Mouse (Mus musculus) kidney, postnatal 4 days (tissue): ENCODE data around the gene 5430419D17Rik.

ENCODE experiments used
- DNase-seq, 2 experiments: peaks; one replicate each; pipeline ENCODE4 v3.0.0; 2021; ENCODE audit warnings: mixed read lengths in 2 of 2

5430419D17Rik gene

DNA sequence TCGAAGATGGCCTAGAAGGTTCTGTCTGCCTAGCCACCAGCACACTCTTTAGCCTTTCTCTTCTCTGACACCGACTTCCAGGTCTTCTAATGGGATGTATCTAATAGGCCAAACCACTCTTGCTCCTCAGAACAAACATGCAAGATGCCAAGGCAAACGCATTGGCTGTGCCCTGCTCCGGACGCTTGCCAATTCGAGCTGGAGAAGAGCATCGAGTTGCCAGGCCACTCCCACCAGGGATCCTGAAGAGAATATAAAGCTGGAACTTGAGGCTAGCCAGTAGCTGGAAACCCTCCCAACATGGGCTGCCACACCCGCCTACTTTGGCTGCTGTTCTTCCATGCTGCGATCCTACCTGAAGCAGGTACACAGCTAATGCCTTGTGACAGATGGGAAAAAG, at the start of gene 5430419D17Rik:
TSS of gene 5430419D17Rik (plus strand) at position 282 of the 400 bp plus-strand sequence.
- no peak for DNase-seq

DNA sequence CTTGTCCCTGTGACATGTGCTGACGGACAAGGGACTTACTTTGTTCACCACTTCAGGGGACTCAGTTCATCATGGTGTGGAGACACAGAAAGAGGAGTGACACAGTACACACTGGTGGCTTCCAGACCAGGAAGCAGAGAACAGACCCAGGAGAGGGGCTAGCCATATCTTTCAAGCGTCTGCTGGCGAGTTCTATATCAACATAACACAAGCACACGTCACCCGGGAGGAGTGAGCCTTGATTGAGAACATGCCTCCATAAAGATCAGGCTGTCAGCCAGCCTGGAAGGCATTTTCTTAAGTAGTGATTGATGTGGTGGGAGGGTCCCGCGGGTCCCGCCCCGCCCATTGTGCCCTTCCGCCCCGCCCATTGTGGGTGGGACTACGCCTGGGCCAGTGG, 44.2 kb upstream of the 5430419D17Rik start:
- no peak for DNase-seq

DNA sequence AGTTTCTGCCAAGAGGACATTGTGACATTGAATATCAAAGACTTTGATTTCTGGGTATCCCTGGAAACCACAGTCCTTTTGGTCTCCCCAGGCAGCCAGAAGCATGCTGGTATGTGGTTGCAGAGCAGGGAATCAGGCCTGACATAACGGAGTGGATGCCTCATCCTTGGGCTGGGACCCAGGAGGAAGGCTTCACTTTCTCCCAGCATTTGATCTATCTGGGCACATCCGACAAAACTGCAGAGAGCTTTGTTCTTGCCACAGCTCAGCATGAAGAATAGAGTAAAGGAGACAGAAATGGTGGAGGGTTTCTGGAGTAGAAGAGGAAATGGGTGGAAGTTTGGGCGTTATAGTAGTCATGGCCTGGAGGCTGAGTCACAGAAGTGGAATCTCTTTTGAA, 41.0 kb upstream of the 5430419D17Rik start:
- no peak for DNase-seq

DNA sequence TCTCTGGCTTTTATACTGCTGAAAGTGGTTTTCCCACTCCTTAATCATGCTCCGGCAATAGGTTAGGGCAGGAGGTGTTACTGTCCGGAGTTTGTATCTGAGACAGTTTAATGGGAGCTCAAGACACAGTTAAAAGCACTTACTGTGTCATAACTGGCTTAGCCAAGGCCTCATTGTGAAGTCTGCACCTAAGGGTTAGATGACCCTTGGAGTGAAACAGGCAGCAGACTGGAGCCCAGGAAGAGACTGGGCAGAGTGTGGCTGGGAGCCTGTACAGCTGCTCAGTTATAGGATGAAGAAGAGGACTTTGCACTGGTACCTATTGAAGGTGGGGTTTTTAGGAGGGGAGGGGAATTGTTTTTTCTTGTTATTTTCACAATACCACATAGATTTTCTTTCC, 28.0 kb upstream of the 5430419D17Rik start, which contains the start of gene 4933402N03Rik:
TSS of gene 4933402N03Rik (minus strand) at position 101 of the 400 bp plus-strand sequence.
- DNase-seq: no peak

DNA sequence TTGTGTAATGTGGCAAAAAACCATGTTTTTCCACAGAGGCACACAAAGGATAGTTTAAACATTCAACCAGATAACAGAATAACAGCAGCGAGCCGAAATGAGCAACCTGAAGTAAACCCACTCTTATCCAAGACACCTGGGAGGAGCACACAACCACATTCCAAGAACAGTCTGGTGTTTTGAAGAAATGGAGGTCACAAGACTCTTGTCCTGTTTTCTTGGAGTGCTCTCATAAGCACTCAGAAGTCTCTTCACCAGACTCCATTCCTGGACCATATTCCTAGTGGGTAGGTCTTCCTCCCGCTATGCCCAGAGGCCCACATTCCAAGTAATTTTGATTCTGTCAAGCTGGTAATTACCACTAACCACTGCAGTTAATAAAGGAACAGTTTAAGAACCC, 24.0 kb upstream of the 5430419D17Rik start:
- no peak for DNase-seq

DNA sequence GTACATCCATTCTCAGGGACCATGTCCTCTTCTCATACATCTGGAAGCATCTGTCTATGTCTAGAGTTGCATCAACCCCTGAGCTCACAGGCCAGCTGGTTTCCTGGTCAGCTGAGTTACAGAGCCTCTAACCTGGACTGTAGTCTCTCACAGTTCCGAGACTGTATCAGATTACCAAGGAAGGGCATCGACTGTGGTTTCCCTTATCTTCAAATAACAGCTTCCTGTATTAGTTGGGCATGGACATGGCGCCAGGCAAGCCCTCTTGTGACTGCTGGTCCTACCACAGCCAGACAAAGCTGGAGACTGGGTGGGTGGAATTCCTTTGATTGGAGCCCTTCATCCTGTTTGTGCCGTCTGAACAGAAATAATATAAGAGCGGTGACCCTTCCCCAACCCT, 21.2 kb upstream of the 5430419D17Rik start:
- DNase-seq: no peak

DNA sequence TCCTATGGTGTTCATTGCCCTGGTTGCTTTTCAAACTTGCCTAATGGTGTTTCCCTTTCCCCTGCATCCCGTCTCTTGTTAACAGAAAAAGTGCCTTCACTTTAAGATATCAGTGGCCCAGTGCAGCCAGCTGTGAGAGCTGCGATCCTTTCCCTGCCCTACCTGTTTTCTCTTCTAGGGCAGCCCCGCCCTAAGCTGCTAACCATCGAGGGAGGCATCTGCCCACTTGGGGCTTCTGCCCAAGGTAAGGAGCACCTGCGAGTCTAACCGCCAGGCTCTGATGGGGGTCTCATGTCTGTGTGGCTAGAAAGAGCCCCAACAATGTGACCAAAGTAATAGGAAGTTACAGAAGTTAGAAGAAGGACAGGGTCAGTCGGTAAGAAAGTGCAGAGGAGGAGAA, 12.0 kb upstream of the 5430419D17Rik start:
- DNase-seq: no peak

DNA sequence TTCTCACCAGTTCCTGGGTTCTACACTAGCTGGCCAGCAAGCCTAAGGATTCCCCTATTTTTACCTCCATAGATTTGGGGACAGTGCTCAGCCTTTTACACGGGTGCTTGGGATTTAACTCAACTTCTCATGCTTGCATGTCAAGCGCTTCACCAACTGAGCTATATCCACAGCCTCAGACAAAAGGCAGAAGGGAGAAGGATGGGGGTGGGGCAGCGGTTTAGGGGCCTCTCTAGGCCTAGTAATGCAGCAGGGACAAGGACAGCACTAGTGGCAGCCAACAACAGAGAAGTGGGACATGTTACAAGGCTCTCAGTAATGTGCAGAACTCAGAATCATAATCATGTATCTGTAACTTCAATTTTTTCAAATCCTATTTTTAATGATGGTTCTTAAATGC, 6.4 kb upstream of the 5430419D17Rik start:
- no peak for DNase-seq

DNA sequence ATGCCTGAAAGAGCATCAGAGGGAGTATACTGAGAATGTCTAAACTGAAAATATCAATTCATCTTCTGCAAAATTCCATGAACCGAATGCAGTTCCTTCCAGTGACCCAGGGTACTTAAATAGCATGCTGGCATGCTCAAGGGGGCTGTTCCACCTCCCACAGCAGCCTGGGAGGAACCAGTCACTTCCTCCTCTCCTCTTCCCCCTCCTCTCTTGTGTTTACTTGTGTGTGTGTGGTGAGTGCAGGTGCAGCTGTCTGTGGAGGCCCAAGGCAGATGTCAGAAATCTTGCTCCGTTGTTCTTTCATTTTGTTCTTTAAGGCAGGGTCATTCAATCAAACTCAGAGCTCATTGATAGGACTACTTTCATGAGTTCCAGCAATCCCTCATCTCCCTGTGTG, 5.1 kb upstream of the 5430419D17Rik start:
- DNase-seq: no peak

DNA sequence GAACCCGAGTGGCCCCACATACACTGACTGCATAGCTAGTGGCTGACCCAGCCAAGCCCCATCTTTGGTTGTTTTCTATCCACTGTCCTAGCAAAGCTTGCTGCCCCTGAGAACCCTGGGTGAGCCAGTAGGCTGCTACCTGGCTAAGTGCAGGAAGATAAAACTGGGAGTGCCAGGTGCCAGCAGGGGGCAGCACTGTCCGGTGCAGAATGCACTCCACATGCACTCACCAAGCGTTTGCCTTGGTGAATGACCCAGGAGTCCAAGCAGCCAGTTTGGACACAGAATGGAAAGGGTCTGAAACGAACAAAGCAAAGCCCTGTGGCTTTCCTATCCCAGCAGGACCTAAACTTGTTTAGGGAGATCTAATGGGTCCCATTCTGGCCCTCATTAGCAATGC, 8.5 kb downstream of the 5430419D17Rik start:
- DNase-seq: peak; percentile 67 to 70

DNA sequence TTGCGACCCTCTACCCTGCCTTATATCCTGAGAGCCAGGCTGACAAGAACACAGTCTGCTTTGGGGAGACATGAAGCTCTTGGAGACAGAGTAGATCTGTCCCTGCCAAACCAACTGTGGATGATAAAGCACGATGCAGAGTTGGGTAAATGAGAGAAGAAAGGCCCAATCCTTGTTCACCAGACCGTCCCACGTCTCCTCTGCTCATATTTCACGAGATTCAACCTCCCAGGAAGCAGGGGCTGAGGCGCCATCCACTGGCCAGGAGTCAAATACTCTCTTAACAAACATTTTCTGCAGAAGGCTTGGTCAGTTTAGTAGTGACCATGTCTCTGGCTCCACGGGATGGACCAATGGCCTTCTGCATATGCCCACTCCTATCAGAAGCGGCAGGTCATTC, 10.1 kb downstream of the 5430419D17Rik start:
- DNase-seq: peak in 1 of 2 experiments; percentile 10

DNA sequence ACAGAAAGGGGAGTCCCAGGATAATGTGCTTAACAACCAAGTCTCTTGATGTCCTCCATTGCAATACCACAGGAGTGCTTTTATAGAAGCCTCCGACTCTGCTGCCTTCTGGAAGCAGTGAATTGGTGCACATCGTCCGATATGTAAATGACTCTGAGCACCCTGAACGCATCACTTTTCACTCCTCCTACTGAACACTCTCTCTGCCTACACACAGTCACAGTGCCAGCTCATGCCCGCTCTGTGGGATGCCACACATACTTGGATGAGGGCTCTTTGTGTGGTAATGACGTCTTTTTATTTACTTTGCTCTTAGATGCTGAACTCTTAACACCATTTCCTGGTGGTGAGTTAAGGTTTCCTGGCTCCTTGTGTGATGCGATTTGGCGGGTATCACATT, 12.8 kb downstream of the 5430419D17Rik start:
- DNase-seq: no peak

DNA sequence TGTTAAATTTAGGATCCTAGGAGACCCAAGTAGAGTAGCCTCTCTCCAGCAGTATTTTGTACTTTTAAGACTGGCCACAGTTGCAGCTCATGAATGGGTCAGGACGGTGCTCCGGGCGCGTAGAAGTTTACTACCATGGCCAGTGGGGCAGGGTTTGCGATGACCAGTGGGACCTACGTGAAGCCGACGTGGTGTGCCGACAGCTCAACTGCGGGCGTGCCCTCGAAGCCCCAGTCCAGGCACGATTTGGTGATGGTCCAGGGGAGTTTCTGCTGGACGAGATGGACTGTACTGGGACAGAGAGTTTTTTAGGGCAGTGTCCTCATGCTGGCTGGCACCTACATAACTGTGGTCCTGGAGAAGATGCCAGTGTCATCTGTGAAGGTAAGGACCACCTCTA, 13.8 kb downstream of the 5430419D17Rik start:
- no peak for DNase-seq

DNA sequence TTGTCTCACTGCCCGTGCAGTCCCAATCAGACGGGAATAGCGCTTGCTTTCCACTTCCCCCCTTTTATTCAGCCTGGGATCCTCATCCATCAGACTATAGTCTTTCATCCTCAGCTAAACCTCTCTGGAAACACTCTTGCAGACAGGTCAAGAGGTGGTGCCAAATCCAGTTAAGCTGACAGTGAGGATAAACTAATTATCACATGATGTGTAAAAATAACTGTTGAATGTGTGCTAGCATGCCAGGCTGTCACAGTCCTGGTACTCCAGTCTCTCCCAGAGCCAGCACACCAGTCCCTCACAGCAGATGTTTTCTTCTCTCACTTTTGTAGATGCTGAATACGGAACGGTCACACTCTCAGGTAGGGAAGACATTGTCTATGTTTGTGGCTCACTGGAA, 48.9 kb downstream of the 5430419D17Rik start:
- no peak for DNase-seq

DNA sequence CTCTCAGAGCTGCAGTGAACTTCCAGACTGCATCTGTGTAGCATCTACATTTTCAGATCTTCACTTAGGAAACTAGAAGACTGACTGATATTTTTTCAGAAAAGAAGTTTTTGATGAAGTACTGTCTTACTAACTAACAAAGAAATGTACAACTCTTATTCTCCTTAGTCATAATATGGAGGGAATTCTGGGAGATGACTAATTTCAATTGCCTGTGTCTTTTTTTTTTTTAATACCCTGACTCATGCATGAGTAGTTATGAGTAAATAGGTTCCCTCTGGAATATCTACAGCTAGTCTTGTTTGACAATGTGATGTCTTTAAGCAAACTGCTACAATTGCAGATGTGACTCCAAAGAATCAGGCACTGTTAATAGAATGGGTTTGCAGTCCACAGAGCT, 61.9 kb downstream of the 5430419D17Rik start:
- no peak for DNase-seq

DNA sequence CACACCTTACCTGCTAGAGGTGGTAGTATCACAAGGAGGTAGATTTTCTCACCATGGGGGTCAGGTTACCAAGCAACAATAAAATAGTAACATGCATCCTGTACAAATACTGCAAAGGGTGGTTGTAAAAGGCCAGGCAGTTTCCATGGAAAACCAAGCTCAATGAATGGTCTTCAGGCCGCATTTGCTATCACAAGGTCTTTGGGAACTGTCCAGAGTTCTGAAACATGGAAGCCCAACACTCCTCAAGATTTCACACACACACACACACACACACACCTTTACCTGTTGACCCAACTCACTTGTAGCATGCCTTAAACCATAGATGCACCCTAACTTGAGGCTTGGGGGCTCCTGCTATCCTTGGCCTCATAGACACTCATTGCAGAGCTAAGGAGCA, 70.8 kb downstream of the 5430419D17Rik start:
- DNase-seq: peak; percentile 3 to 6

DNA sequence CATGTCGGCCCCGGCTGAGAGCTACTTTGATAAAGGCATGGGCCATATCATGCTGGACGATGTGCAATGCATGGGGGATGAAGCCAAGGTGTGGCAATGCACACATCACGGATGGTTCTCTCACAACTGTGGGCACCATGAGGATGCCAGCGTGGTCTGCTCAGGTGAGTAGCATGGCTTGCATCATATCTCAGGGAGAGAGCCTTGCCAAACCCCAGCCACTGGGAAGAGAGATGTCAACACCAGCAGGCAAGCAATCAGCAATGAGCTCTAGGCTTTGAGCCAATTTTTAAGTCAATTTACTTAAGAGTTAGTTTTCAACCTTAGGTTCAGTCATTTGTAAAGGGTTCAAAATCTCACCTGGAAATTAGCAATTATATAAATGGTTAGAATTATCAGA, 82.6 kb downstream of the 5430419D17Rik start:
- DNase-seq: no peak

DNA sequence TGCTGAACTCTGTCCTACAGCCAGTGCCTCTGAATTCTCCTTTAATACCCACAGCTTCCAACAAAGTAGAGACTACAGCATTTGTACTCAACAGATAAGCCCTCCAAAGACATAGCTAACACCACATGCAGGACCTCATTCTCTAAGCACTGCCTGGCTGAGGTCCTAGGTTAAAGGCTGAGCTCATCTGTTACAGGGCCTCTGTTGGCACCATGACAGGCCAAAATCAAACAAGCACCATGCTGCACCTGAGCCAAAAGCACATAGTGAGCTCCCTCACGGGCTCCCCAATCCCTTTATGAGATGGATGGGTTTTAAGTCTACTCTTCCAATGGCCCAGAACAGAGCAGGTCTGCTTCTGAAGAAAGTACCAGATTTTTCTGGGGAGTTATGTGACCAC, 83.1 kb downstream of the 5430419D17Rik start:
- DNase-seq: no peak

DNA sequence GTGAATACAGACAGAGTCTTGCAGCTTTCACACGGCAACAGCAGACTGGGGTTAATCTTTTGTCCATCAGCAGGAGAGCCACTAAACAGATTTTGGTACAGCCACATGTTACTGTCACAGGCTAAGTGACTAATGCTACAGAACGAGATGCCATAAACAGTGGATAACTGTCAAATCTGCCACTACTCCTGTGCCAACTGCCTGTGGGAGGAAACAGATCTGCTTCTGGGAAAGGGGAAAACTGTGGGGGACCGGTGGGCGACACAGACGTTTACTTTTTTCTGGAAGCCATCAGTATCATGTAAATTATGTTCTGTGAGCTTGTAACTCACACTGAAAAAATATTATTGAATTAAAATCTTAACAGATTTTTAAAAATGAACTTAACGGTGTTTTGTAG, 86.7 kb downstream of the 5430419D17Rik start:
- no peak for DNase-seq

DNA sequence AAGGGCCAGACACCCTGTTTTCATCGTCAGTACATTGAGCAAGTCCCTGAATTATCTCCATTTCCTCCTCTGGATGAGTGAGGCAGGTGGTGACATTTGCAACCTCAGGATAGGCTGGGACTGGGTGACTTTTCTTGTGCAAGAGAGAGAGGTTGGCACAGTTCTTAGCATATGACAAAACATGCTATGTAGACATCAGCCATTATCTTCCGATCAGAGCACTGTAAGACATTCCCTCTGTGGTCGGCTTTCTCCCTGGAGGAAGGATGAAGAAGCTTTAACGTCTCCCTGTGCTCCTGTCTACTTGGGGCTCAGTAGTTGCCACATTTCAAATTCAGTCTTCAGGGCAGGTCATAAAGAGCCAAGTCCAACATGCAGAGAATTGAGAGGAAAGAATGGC, 90.0 kb downstream of the 5430419D17Rik start:
- DNase-seq: no peak

DNA sequence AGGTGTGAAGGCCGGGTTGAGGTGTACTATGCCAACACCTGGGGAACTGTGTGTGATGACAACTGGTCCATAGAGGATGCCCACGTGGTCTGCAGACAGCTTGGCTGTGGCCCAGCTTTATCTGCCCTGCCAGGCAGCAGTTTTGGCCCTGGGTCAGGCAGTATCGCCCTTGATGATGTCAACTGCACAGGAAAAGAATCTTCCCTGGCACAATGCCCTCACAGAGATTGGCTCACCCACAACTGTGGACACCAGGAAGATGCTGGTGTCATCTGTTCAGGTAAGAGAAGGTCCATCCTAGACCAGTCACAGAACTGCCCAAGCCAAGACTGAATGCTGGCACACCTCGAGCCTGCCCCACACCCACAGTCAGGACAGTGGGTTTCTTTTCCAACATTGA, 91.6 kb downstream of the 5430419D17Rik start:
- no peak for DNase-seq

DNA sequence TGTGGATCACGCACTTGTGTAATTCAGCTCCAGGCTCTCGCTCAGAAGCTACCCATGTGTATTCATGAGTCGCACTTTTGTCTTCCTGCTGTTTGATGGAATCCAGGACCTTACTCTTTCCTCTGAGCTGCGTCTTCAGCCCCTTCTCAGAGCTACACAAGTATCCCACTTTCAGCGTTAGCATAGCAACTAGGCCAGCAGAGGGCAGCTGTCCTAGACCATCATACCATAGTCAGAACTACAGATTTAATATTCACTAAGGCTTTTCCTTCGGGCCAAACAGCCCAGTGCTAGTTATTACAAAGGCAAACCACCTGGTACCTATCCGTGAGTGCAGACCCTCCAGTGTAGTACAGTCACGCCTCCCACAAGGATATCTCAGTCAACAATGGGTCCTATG, 122.9 kb downstream of the 5430419D17Rik start:
- peak; percentile 7 to 18 for DNase-seq

DNA sequence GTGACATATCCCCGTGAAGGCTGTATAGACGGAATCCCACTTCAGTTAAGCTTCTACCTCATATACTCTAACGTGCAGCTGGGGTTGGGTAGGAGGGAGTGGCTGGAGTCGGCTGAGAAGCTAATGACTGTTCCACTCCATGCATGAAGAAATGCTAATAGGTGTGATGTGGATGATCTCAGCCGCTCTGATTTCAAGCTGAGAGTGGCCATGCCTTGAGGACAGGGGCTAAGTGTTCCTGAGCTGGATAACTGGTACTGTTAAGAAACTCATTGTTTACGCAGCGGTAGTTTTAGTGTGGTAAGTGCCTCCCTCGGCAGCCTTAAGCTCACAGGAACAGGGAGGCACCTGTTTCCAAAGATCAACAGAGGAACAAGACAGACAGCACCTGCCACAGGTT, 129.1 kb downstream of the 5430419D17Rik start:
- DNase-seq: no peak

DNA sequence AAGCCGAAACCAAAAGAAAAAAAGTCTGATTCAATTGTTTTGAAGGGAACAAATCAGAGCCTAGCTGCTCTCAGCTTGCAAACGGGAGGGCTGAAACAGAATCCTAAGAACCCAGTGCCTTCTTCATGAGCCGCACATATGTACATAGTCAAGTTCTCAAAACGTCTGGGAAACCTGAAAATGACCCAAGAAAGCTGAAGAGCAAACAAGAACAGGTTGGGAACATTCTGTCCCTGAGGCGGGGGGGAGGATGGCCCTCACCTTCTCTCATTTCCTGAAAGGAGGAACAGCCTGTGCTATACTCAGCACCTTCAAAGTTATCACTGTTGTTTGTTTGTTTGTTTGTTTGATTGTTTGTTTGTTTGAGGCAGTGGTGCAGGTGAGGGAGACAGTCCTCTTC, 132.5 kb downstream of the 5430419D17Rik start:
- no peak for DNase-seq

DNA sequence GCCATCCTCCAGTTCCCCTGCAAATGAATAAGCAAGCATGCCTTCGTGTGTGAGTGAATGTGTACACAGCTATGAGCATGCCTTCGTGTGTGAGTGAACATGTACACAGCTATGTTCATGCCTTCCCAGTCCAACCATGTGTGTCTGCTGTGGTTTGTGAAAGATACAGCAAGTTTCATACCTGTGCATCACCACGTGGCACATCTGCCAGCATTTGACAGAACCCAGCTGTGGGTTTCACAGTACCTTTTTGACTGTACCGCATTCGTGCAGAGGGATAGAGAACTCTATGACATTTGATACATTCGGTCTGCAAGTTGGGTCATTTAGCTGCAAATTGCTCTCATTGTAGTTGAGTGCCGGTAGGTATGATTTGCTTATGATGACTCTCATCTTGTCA, 140.3 kb downstream of the 5430419D17Rik start:
- no peak for DNase-seq

DNA sequence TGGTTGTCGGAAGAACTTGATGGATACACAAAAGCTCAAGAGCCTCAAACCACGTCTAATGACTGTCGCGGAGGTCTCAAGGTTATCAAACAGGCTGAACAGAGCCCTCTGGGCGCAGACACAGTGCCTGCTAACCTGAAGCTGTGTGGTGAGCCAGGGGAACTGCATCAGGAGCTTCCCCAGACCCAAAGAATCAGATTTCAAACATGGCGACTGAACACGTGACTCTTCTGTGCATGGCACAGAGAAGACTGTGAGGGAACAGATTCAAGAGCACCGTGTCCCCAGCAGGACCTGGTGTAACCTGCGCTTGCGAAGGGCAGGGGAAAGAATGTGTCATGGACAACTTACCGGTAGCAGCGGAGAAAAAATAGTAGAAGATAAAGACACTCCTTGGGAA, 143.4 kb downstream of the 5430419D17Rik start:
- no peak for DNase-seq
